Mouse (Mus musculus) layer of hippocampus, postnatal 25 days (tissue): ENCODE measurements around the gene Slc8b1. TPM values are rescaled to one million over a fixed set of nuclear protein-coding genes. Genes with fewer than 3 reads are reported as not detected.

Experiments
- DNase-seq, 2 experiments: peaks; one replicate each; pipeline ENCODE4 v3.0.0; 2022; ENCODE audit warnings: mixed read lengths in 2 of 2, low spot score in 1 of 2; ENCODE audit errors: extremely low spot score in 1 of 2
- total RNA-seq, 2 experiments: library from RNA; stranded (reverse); gene quantifications; 2 replicates each; pipeline ENCODE4 v1.2.3; 2021

The Slc8b1 gene
- total RNA-seq, 2 experiments from 2014 or later, result 6.5 to 14.3 TPM

DNA sequence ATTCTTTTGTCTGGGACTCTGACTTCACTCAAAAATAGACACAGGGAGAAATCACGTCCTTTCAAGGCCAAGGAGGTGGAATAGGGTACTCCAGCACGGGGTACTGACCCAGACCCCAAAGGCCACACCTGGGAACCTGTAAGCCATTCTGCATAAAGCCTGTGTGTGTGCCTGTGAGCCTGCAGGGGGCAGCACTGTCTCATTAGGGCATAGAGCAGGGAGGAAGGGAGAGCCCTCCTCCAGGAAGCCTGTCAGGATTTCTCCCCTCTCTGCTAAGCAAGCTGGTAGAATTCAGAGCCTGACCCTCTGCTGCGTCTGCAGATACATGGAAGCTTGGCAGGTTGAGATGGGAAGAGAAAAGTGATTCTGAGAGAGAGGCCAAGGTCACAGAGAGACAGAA is 11.7 kb downstream of the Slc8b1 start:
- DNase-seq, result peak in 1 of 2 experiments; percentile 40

DNA sequence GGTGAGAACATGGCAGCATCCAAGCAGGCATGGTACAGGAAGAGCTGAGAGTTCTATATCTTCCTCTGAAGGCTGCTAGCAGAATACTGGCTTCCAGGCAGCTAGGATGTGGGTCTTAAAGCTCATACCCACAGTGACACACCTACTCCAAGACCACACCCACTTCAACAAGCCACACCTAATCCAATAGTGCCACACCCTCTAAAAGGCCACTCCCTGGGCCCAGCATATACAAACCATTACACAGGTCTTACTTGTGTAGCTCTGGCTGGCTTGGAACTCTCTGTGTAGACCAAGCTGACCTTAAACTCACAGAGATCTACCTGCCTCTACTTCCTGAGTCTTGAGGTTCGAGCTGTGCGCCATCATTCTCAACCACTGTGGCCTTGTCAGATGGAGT is 13.8 kb downstream of the Slc8b1 start:
- no peak for DNase-seq

DNA sequence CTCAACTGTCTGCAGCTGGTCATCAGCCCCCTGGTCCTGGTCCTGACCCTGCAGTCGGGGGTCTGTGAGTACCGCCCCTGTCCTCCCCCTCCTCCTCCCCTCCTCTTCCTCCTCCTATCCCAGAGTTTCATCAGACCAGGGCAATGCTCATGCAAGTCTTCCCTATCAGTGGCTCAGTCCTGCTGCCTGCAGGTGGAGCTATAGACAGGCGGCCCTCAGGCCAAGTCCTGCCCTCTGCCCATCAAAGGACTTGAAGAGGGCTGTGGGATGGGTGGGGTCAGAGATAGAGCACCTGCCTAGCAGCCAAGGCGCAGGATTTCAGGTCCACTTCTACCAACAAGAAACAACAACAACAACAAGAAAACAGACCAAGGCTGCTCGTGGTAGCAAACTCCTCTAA is 14.8 kb downstream of the Slc8b1 start:
- DNase-seq, result no peak

DNA sequence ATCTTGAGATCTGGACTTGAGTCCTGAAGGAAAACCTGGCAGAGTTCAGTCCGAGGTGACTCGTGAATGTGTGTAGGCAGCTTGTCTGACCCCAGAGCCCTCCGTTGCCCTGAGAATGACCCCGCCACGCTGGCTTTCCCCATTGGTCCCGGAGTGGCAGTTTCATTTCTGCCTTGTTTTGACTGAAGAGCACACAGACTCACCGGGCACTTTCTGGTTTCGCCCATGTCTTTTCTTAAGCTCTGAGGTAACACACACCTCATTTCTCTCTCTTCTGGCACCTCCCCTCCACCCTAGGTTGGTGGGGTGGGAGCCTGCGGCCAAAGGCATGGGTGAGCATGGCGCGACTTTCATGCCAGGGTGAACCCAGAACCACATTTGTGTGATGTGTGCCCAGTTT is 15.3 kb downstream of the Slc8b1 start:
- no peak for DNase-seq

GRCm38 (mm10) chr5:120527296-120527964 is 16.5 kb downstream of the Slc8b1 start:
- DNase-seq, result no peak

DNA sequence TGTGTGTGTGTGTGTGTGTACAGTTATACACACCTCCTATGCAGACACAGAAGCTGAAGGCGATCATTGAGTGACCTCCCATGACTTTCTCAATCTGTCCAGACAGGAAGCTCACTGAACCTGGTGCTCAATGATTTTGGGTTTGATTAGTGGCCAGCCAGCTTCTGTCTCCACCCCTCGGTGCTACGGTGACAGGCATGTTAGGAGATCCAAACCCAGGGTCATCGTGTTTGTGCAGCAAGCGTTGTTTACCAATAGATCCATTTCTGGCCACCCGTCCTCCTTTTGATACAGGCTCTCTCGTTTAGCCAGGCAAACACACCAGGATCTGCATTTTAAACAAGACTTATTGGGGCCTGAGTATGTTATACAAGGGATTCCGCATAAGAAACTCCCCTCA is 20.7 kb downstream of the Slc8b1 start:
- DNase-seq, result no peak

- DNase-seq, result no peak
These were observed 23.2 kb downstream of the Slc8b1 start for GRCm38 (mm10) chr5:120534071-120534685.

DNA sequence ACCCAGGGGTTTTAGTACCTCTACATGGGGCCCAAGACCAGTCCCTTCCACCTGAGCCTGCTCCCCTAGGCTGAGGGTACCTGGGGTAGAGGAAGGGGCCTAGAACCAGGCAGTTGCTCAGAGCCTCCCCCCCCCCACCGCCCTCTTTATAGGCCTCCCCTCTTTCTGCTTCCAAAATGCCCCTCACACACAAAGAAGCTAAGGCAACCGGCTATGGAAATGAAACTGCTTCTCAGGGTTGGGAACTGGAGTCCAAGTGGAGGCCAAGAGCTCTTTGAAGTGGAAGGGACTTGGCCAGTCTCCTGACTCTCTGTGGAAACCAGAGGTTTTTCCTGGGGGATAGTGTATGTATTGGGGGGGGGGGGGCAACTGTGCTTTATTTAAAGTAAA is 23.7 kb downstream of the Slc8b1 start:
- no peak for DNase-seq

- DNase-seq, result no peak
These were observed 25.1 kb downstream of the Slc8b1 start for GRCm38 (mm10) chr5:120536046-120536445.

GRCm38 (mm10) chr5:120536632-120537031 is 25.7 kb downstream of the Slc8b1 start:
- DNase-seq, result no peak

GRCm38 (mm10) chr5:120548236-120548850 is 37.4 kb downstream of the Slc8b1 start:
- no peak for DNase-seq

- no peak for DNase-seq
These were observed 39.2 kb downstream of the Slc8b1 start for GRCm38 (mm10) chr5:120550137-120550536.

DNA sequence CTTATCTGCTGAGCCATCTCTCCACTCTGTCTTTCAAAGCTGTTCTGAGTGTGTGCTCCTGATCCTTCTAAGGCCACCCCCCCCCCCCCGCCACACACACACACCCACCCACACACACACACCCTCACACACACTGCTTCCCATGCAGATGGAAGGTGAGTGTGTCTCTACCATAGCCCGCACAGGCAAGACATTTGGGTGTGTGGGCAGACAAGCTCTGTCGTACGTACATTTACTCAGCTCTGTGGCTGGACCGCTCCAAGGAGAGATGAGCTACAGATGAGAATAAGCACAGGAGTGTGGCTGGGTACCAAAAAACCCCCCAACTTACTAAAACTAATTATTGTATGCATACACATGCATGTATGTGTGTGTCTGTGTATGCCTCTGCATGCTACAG is 39.7 kb downstream of the Slc8b1 start:
- no peak for DNase-seq

DNA sequence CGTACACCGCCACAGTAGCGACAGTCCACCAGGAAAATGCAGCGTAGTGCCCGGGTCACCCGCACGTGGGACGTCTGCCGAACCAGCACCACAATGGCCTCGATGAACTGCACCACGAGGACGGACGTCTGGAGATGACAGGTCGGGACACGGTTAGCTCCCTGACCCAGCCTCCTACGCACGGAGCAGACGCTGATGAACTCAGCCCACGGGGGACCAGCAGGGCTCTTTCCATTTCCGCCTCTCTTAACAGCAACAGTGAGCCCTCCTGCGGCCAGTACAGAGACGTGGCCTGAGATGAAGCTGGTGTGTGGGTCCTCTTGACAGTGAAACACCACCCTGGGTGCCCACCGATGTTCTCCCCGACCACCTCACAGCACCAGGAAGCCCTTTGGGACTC is 44.9 kb downstream of the Slc8b1 start:
- DNase-seq, result no peak

GRCm38 (mm10) chr5:120558041-120558440 is 47.1 kb downstream of the Slc8b1 start:
- no peak for DNase-seq

GRCm38 (mm10) chr5:120558762-120559161 is 47.8 kb downstream of the Slc8b1 start:
- DNase-seq, result no peak

- DNase-seq, result no peak
These were observed 49.2 kb downstream of the Slc8b1 start for GRCm38 (mm10) chr5:120560129-120560615.

DNA sequence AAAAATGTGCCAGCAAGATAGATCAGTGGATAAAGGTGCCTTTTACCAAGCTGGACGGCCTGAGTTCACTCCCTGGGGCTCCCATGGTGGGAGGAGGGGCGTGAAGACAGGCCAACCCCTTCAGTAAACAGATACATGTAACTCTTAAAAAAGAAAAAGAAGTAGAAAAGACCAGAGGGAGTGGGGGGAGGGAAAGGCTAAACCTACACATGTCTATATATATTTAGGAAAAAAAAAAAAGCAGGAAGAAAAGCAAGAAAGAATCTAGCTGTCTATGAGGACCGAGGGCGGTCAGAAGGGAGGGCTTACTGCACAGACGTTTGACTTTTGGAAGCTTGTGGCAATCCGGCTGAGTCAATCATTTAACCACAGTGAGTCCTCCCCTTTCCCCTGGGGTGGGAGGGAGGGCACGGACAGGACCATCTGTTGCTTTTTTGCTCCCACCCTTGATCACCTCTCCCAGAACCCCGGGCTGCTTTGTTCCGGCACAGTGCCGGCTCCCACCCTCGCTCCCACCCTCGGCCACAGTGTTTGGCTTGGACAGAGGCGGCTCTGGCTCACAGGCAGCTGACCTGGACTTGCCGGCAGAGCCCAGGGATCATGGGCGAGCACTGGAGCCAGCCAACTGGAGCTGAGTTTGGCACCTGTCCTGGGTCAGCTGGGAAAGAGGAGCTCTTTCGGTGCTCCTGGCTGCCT is 49.8 kb downstream of the Slc8b1 start:
- DNase-seq, result peak in 1 of 2 experiments; percentile 34

DNA sequence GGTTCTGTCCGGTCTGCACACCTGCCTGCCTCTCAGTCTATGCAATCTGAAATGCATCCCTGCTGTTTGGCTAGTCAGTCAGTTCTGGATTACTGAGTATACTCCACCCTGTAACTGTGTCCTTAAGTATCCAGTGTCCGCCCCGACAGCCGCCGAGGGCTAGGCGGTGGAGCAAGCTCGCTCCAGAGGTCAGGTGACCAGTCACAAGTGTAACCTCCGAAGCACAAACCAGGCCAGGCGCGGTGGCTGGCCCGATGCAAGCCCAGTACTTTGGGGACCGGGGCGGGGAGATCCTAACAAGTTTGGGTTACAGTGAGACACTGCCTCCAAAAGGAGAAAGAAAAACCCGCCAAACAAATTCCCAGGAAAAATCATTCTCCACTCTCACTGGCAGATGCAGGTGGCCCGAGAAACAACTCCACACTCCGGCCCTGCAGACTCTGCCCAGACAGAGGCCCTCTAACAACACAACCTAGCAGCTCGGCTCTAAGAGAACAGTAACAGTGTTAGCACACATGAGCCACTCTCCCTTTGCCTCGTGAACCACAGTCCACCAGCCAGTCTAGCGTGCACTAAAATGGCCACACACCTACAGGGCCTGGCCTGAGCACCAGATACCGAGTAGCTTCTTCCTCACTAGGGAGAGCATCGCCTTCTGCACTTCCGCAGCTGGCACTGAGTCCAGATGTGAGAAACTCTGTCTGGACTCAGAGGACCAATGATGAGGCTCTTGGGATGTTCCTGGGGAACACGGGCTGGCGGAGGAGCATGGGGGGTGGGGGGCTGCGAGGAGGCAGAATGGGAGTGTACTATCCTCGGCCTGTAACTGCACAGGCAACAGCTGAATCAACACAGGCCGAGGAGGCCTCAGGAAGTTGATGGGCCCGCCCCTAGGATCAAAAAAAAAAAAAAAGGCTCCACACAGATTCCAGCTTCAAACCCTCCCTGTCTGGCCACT is 52.3 kb downstream of the Slc8b1 start:
- DNase-seq, result no peak

- no peak for DNase-seq
These were observed 52.9 kb downstream of the Slc8b1 start for GRCm38 (mm10) chr5:120563914-120564311.
